Mouse (Mus musculus): ENCODE measurements around the gene Diaph3. TPM values are rescaled to one million over a fixed set of nuclear protein-coding genes. Genes with fewer than 3 reads are reported as not detected.

Gene Diaph3
- polyA plus RNA-seq, 1 experiment from 2014 or later: 8.2 TPM

DNA sequence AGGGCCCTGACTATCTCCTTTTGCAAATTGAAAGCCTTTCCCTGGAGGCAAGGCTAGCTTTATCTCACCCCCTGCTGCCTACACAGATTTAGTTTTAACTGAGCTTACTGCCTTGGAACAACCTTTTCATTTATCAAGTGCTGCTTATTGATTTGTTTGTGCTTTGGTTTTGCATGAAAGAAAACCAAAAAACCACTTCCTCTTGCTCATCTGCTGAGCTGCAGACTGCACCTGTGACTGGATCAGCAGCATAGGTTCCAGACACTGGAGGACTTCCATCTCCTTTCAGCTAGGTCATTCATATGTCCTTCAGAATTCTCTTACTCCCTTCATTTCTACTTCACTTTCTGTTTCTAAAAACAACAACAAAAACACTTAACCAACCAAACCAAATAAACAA lies 459.1 kb downstream of the Diaph3 start:
- ATAC-seq (ENCODE audit: insufficient read depth, low FRiP score, low TSS enrichment): no peak

DNA sequence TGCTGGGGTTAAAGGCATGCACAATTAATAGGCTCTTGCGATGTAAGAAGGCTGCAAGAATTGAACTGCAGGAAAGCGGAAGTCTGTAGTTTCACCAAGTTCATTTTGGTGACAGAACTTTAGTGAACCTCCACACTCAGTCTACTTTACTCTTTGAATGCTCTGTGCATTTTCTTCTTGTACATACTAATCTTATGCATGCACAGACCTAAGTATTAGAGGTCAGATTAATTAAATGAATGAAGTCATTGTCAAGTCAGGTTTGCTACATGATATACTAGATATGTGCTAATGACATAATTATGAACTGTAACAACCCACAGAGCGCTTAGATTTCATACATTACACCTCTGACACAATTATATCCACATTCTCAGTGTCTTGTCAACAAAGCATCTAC lies 462.0 kb downstream of the Diaph3 start:
- H3K4me3 ChIP-seq (ENCODE audit: low read depth, low read length): no peak overlapping the region
- 96% methylated on average over 3 of the region's 3 CpGs for WGBS

More for the DNA sequence above, 459.1 kb downstream of the Diaph3 start:
- Histone ChIP-seq H3K27ac (ENCODE audit: low read depth, low read length) (no peak overlapping the region), H3K4me1 (ENCODE audit: control insufficient read depth, insufficient read depth, low read length) (no peaks in the 10 kb centered on the region; the same call in 1 of the 2 replicates), H3K4me3 (ENCODE audit: low read depth, low read length) (no peak overlapping the region), H3K27me3 (ENCODE audit: control insufficient read depth, insufficient read depth, low read length) (no peaks in the 10 kb centered on the region), H3K9ac (ENCODE audit: low read length) (no peak overlapping the region), H3K36me3 (ENCODE audit: control insufficient read depth, insufficient read depth, low read length) (no peaks in the 10 kb centered on the region), H3K4me2 (ENCODE audit: low read depth) (no peak overlapping the region), H3K9me3 (ENCODE audit: control insufficient read depth, low read length) (no peaks in the 10 kb centered on the region)
- no peak for DNase-seq (ENCODE audit: low spot score)

DNA sequence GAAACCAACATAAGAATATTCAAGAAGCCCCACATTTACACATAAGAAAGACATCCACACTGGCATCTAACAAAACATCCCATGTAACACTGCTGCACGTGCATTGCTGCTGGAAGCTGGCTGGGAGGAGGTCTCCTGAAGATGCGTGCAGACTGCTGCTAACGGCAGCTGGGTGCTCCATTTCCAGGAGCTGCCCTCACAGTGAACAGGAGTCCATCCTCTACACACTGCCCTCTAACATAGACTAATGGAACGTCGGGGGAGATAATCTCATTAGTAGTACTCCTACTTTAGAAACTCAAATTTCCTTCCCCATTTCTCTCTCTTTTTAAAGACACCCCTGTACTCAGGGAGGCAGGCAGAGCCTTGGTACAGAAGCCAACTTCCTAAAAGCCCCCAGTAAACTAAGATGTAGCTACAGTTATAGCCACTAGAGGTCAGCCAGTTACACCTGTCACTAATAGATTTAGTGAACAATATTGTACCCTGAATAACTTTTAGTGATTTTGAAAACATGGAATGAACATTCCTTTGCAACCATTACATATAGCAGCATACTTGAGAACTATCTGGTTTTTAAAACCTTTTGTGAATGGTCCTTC lies 462.8 kb downstream of the Diaph3 start:
- H3K36me3 ChIP-seq (ENCODE audit: control insufficient read depth, insufficient read depth, low read length): no peaks in the 10 kb centered on the region
- 61% methylated on average over 5 of the region's 5 CpGs for WGBS
- H3K27ac ChIP-seq (ENCODE audit: low read depth, low read length): no peak overlapping the region
- ATAC-seq (ENCODE audit: insufficient read depth, low FRiP score, low TSS enrichment): no peak
- no peaks in the 10 kb centered on the region for H3K9me3 ChIP-seq (ENCODE audit: control insufficient read depth, low read length)
- DNase-seq (ENCODE audit: low spot score): no peak
- no peaks in the 10 kb centered on the region for H3K27me3 ChIP-seq (ENCODE audit: control insufficient read depth, insufficient read depth, low read length)
- no peaks in the 10 kb centered on the region for H3K4me1 ChIP-seq (ENCODE audit: control insufficient read depth, insufficient read depth, low read length)
- H3K4me2 ChIP-seq (ENCODE audit: low read depth): no peak overlapping the region
- H3K4me3 ChIP-seq (ENCODE audit: low read depth, low read length): no peak overlapping the region
- H3K9ac ChIP-seq (ENCODE audit: low read length): no peak overlapping the region

More for the DNA sequence above, 462.0 kb downstream of the Diaph3 start:
- Histone ChIP-seq H3K4me2 (ENCODE audit: low read depth) (no peak overlapping the region), H3K9ac (ENCODE audit: low read length) (no peak overlapping the region), H3K36me3 (ENCODE audit: control insufficient read depth, insufficient read depth, low read length) (no peaks in the 10 kb centered on the region), H3K9me3 (ENCODE audit: control insufficient read depth, low read length) (no peaks in the 10 kb centered on the region), H3K27ac (ENCODE audit: low read depth, low read length) (no peak overlapping the region), H3K4me1 (ENCODE audit: control insufficient read depth, insufficient read depth, low read length) (no peaks in the 10 kb centered on the region), H3K27me3 (ENCODE audit: control insufficient read depth, insufficient read depth, low read length) (no peaks in the 10 kb centered on the region)
- DNase-seq (ENCODE audit: low spot score) (no peak), ATAC-seq (ENCODE audit: insufficient read depth, low FRiP score, low TSS enrichment) (no peak)

DNA sequence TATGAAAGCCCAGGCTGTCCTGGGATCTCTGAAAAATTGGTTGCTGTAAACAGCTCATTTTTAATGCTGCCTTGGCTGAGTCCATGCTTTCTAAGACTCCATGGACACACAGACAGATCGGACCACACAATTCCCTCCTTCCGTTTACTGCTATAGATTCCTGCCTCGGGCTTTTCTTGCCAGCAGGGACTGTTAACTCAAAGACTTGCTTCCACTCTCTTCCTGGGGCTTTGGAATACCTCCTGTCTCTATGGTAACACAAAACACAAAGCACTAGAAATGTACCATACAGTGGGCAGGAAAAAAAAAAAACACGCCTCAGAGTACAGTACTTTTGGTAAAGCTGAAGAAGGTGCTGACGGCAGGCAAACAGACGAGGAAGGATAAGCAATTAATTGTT lies 464.0 kb downstream of the Diaph3 start:
- H3K4me3 ChIP-seq (ENCODE audit: low read depth, low read length): no peak overlapping the region
- H3K9me3 ChIP-seq (ENCODE audit: control insufficient read depth, low read length): no peaks in the 10 kb centered on the region
- ATAC-seq (ENCODE audit: insufficient read depth, low FRiP score, low TSS enrichment) (no peak; the same call in 1 of the 2 replicates), DNase-seq (ENCODE audit: low spot score) (no peak)
- H3K4me1 ChIP-seq (ENCODE audit: control insufficient read depth, insufficient read depth, low read length): no peaks in the 10 kb centered on the region
- 60% methylated on average over 6 of the region's 6 CpGs for WGBS
- H3K36me3 ChIP-seq (ENCODE audit: control insufficient read depth, insufficient read depth, low read length): no peaks in the 10 kb centered on the region
- H3K27me3 ChIP-seq (ENCODE audit: control insufficient read depth, insufficient read depth, low read length): no peaks in the 10 kb centered on the region
- no peak overlapping the region for H3K27ac ChIP-seq (ENCODE audit: low read depth, low read length)
- no peak overlapping the region for H3K9ac ChIP-seq (ENCODE audit: low read length)
- no peak overlapping the region for H3K4me2 ChIP-seq (ENCODE audit: low read depth)

DNA sequence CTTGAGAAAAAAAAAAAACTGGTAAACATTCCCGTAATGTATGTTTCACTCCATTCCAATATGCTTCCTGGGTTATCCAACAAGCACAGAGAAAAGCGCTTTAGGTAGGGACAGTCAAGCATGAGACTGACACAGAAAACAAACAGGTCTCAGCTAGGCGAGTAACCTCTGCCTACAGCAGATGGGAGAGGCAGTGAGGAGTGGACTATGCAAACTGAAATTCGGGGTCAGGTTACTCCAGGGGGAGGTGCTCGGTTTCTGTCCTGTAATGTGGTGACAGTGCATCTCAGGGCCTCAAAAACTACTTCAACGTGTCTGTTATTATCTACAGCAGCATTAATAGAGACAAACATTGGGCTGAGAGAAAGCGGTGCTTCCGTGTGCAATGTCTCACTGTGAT lies 465.7 kb downstream of the Diaph3 start:
- 64% methylated on average over 8 of the region's 8 CpGs for WGBS
- Histone ChIP-seq H3K4me2 (ENCODE audit: low read depth) (no peak overlapping the region), H3K27ac (ENCODE audit: low read depth, low read length) (no peak overlapping the region), H3K4me3 (ENCODE audit: low read depth, low read length) (no peak overlapping the region), H3K9me3 (ENCODE audit: control insufficient read depth, low read length) (no peaks in the 10 kb centered on the region), H3K4me1 (ENCODE audit: control insufficient read depth, insufficient read depth, low read length) (no peaks in the 10 kb centered on the region), H3K9ac (ENCODE audit: low read length) (no peak overlapping the region), H3K27me3 (ENCODE audit: control insufficient read depth, insufficient read depth, low read length) (no peaks in the 10 kb centered on the region), H3K36me3 (ENCODE audit: control insufficient read depth, insufficient read depth, low read length) (no peaks in the 10 kb centered on the region)
- DNase-seq (ENCODE audit: low spot score): no peak
- no peak for ATAC-seq (ENCODE audit: insufficient read depth, low FRiP score, low TSS enrichment)

DNA sequence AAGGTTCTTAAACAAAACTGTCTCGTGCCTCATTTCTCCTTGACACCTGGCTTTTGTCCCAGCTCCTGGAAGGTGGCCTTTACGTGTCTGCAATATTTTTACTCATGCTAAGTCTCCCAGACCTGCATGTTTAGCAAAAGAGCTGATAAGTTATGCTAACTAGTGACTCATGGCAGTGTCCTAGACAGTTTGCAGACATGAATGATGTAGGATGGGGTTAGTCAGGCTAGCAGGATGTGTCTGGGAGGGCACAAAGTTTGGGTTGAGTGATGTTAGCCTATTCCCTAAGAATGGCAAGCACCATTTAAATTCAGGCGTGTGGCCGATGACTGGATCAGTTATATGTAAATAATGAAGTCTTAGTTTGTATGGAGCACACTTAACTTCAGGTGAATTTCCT lies 478.2 kb downstream of the Diaph3 start:
- H3K9me3 ChIP-seq (ENCODE audit: control insufficient read depth, low read length): no peaks in the 10 kb centered on the region
- H3K4me3 ChIP-seq (ENCODE audit: low read depth, low read length): no peak overlapping the region
- no peak overlapping the region for H3K4me2 ChIP-seq (ENCODE audit: low read depth)
- no peaks in the 10 kb centered on the region for H3K4me1 ChIP-seq (ENCODE audit: control insufficient read depth, insufficient read depth, low read length)
- no peaks in the 10 kb centered on the region for H3K36me3 ChIP-seq (ENCODE audit: control insufficient read depth, insufficient read depth, low read length)
- DNase-seq (ENCODE audit: low spot score) (no peak), ATAC-seq (ENCODE audit: insufficient read depth, low FRiP score, low TSS enrichment) (no peak)
- H3K27me3 ChIP-seq (ENCODE audit: control insufficient read depth, insufficient read depth, low read length): no peaks in the 10 kb centered on the region
- H3K9ac ChIP-seq (ENCODE audit: low read length): no peak overlapping the region
- WGBS: 88% methylated on average over 4 of the region's 4 CpGs
- no peak overlapping the region for H3K27ac ChIP-seq (ENCODE audit: low read depth, low read length)

DNA sequence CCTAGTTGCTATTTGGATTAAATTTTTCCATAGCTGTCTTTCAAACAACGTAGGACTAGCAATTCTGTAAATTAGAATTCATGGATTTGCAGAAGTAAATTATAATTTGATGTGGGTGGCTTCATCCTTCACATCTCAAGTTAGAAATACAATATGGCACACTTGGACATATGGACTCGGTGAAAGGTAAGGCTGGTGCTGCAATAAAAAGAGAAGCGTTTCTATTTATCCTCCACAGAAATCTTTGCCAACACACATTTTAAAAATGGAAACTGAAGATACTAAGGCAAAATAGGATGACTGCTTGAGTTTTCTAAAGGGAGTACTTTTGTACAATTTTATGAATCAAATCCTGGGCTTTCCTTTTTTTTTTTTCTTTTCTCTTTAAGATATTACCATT lies 480.5 kb downstream of the Diaph3 start:
- Histone ChIP-seq H3K9ac (ENCODE audit: low read length) (no peak overlapping the region), H3K36me3 (ENCODE audit: control insufficient read depth, insufficient read depth, low read length) (no peaks in the 10 kb centered on the region), H3K27ac (ENCODE audit: low read depth, low read length) (no peak overlapping the region), H3K4me2 (ENCODE audit: low read depth) (no peak overlapping the region), H3K4me1 (ENCODE audit: control insufficient read depth, insufficient read depth, low read length) (no peaks in the 10 kb centered on the region), H3K4me3 (ENCODE audit: low read depth, low read length) (no peak overlapping the region), H3K9me3 (ENCODE audit: control insufficient read depth, low read length) (no peaks in the 10 kb centered on the region), H3K27me3 (ENCODE audit: control insufficient read depth, insufficient read depth, low read length) (no peaks in the 10 kb centered on the region)
- WGBS: 96% methylated on average over 3 of the region's 3 CpGs
- DNase-seq (ENCODE audit: low spot score) (no peak), ATAC-seq (ENCODE audit: insufficient read depth, low FRiP score, low TSS enrichment) (no peak)

DNA sequence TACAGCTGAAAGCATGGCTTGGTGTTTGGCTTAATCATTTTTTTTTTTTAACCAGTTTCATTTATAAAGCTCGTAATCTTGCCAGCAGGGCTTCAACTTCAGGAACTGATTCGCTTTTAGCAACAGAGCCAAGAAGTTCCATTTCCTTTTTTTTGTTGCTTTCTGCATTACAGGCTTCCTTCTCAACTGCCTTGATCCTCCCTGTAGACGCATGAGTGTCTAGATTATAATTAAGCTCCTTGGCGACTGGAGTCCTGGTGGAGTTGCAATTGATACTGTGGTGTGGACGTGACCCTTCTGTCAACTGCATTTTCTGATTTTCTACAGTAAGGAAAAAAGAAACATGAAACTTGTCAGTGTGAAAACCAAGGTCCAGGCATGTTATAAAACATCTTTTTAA lies 484.8 kb downstream of the Diaph3 start:
- Histone ChIP-seq H3K9ac (ENCODE audit: low read length) (no peak overlapping the region), H3K27ac (ENCODE audit: low read depth, low read length) (no peak overlapping the region), H3K36me3 (ENCODE audit: control insufficient read depth, insufficient read depth, low read length) (no peaks in the 10 kb centered on the region), H3K27me3 (ENCODE audit: control insufficient read depth, insufficient read depth, low read length) (no peaks in the 10 kb centered on the region), H3K4me2 (ENCODE audit: low read depth) (no peak overlapping the region), H3K4me1 (ENCODE audit: control insufficient read depth, insufficient read depth, low read length) (no peaks in the 10 kb centered on the region), H3K4me3 (ENCODE audit: low read depth, low read length) (no peak overlapping the region), H3K9me3 (ENCODE audit: control insufficient read depth, low read length) (no peaks in the 10 kb centered on the region)
- 81% methylated on average over 5 of the region's 5 CpGs for WGBS
- DNase-seq (ENCODE audit: low spot score) (no peak), ATAC-seq (ENCODE audit: insufficient read depth, low FRiP score, low TSS enrichment) (no peak)

DNA sequence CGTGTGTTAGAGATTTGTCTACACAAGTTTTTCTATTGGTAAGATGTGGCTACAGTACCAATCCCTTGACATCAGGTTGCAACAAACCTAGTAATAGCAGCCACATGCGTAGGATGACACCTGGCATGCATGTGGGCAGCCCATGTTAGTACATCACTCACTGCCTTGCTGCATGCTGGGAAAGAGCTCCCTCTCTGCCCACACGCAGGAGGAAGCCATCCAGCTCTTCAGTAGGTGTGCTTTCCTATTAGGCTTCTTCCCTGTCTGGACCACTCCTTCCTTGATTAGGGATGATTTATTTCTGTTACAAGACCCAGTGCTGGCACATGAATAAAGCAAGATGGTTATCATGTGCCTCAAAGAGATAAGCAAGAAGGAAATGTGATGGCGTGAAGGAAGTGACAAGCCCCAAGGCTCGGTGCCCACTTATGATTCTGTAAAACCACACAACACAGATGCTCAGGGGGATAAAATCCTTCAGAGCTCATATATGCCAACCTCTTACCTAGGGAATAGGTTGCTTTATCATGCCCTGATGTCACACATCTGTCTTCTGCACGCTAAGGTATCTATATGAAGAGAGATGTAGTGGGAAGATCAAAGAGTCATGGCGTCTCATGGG lies 494.4 kb downstream of the Diaph3 start:
- no peaks in the 10 kb centered on the region for H3K36me3 ChIP-seq (ENCODE audit: control insufficient read depth, insufficient read depth, low read length)
- DNase-seq (ENCODE audit: low spot score): no peak
- no peak overlapping the region for H3K4me2 ChIP-seq (ENCODE audit: low read depth)
- no peak overlapping the region for H3K27ac ChIP-seq (ENCODE audit: low read depth, low read length)
- H3K9ac ChIP-seq (ENCODE audit: low read length): no peak overlapping the region
- no peak for ATAC-seq (ENCODE audit: insufficient read depth, low FRiP score, low TSS enrichment)
- no peaks in the 10 kb centered on the region; the same call in 1 of the 2 replicates for H3K4me1 ChIP-seq (ENCODE audit: control insufficient read depth, insufficient read depth, low read length)
- H3K27me3 ChIP-seq (ENCODE audit: control insufficient read depth, insufficient read depth, low read length): no peaks in the 10 kb centered on the region
- 88% methylated on average over 7 of the region's 7 CpGs for WGBS
- no peak overlapping the region for H3K4me3 ChIP-seq (ENCODE audit: low read depth, low read length)
- H3K9me3 ChIP-seq (ENCODE audit: control insufficient read depth, low read length): no peaks in the 10 kb centered on the region
